Mouse (Mus musculus) B cell, adult 67 days (primary cell): Measurements from ENCODE around the gene Zfp14. TPM values are rescaled to one million over a fixed set of nuclear protein-coding genes. Genes with fewer than 3 reads are reported as not detected.

Experiments used
- total RNA-seq, 2 experiments: library from RNA; stranded (reverse); gene quantifications; 4 replicates each; pipeline ENCODE4 v1.2.4; 2023

Zfp14 gene
- total RNA-seq, result 1 to 10 TPM; 4.7 to 5.9 TPM

DNA sequence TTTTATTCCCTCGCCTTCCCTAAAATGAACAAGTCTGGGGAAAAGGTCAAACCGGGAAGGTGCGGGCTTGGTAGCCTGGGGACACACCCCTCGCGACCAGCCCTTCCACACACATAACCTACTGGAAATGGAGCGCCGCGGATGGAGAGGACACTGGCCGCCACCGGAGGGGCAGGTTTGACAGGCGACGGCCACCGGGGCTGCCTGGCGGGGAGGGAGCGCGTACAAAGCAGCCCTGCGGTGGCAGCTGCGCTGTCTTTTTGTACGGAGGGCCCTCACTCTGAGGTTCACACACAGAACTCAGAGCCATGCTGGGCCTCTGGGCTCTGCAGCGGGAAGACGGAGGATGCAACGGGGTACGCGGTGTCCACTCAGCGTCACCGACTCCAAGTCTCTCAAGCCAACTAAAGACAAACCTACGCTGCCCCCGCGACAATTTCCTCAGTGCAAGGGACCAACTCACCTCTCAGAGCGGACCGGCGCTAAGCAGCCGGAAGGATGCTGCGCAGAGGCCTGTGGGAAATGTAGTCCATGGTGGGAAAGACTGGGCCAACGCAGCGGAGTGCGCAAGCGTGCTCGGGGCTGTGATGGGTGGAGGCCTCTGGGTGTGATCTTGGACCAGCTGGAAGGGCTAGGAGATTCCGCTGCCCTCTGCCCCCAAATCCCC lies at the start of gene Zfp14:
Zfp14 (minus strand) TSS at position 499 of the 667 bp plus-strand sequence.

DNA sequence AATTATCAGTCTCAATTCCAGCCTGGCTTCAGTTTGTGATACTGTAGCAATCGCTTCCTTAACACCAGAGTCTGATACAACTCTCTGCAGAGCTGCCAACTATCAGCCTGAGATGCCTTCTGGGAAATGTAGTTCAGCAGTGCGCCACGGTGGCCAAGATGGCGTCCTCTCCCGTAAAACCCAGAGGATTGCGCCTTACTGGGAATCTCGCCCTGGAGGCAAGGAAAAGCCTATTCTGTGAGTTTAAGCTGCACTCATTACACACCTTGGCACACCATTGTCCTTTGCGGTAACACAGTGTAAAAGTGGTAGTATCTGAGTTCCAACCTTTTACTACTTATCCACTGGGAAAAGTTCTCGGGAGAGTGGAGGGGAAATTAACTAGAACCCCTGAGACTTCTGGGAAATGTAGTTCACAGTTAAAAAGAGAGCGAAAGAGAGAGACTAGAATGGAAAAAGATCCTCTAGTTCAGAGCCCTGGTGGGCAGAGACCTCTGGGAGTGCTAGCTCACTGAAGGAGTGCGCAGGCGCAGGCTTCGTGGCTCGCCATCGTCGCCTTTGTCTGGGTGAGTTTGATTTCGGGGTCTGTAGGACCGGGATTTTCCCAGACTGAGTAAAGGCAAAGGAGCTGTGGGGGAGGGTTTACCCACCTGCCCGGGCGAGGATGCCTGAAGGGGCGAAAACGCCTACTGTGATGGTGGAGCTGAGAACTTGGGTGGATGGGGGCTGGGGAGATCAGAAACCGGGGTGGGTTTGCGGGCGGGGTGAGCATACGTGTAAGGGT lies 43.7 kb upstream of the Zfp14 start, which contains the start of gene Zfp260:
Zfp260 (plus strand) TSS at position 132 of the 784 bp plus-strand sequence.

DNA sequence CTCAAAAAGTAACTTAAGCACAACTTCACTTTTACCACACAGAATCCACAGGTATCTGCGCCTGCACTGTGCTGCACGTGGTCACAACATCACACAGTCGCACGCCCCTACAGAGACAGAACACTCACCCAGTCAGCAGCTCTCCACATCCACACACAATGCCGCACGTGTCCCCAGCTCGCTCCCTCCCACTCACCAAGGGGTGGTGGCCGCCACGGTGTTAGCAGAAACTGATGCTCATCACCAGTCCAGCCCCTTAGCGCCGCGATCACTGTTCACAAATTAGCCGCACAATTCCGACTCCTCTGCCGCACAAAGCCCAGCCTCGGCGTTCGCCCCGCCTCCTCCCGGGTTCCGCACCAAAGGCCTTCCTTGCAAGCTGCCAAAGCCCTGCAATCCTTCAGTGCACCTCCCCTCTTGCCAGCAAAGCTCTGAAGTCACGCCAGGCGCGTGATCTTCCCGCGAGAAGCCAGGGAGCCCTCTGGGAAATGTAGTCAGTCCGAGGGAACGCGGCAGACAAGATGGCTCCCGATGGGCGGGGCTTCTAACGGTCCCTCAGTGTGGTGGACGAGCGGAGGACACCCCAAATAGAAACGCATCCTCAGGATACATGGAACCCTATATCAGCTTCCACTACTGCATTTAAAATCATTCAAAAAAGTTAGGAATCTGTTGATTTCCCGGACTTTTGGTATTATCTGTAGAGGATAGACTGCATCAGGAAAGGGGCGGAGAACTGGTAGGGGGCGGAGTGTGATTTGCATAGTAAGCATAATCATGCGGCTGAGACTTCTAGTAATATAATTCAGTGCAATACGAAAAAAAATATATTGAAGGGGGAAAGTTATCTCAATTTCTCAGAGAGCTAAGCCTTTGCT lies 39.2 kb upstream of the Zfp14 start, which contains the start of the genes Gm26920 and Zfp566:
Gm26920 (minus strand) TSS at position 319 of the 878 bp plus-strand sequence.
Zfp566 (minus strand) TSS at position 436 of the 878 bp plus-strand sequence.

DNA sequence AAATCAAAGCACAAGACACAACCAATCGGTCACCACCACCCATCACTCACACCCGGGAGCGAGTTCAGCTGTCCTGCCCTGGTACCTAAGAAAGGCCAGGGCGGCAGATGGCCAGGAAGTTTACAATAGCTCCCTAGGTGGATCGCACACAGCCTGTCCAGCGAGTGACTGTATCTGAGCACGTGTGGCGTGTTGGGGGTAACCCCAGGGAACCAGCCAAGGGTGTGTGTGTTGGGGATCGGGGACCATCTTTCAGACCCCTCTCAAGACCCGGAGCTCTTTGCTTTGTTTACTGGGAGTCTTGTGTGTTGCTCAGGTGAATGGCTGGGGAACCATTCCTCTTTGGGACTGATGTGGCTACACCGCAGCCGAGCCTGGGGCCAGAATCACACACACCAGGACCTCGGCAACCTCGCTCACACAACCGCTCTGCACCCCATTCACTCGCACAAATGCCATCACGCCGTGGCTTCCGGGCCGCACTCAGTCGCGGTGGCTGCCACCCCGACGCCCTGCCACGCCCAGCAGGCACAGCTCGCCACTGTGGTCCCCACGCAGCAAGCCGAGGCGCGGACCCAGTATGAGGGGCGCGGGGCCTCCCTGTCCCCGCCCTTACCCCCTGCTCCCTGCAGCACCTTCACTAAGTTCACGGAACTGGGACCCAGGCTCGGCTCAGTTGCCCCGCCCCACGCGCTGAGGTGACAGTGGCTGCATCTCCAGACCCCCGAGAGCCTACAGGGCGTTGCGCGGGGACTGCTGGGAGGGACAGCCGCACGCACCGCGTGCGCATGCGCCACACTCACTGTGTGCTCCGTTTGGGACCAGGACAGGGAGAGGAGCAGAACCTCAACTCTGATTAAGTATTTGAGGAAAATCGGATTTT lies 21.2 kb upstream of the Zfp14 start, which contains the start of gene Zfp82:
Zfp82 (minus strand) TSS at position 755 of the 883 bp plus-strand sequence.

Other genes with a start within 250 kb of the Zfp14 start
- gene Zfp790, start 235.3 kb downstream of the Zfp14 start, total RNA-seq, result 10 to 100 TPM; 12.4 to 19.6 TPM
- 1 to 10 TPM; 3.9 to 5.1 TPM for gene Zfp940, start 197.7 kb downstream of the Zfp14 start, total RNA-seq
- gene Zfp420, start 191.4 kb downstream of the Zfp14 start, total RNA-seq, result 10 to 100 TPM; 14.2 to 17.1 TPM
- 10 to 100 TPM in 1 of 2 experiments, 1 to 10 TPM in 1; 9.9 to 14.7 TPM for gene Zfp27, start 144.8 kb downstream of the Zfp14 start, total RNA-seq
- 1 to 10 TPM; 6.1 to 6.6 TPM for gene Zfp383, start 143.2 kb downstream of the Zfp14 start, total RNA-seq
- gene Zfp74, start 97.3 kb downstream of the Zfp14 start, total RNA-seq, result 10 to 100 TPM; 10.6 to 12.3 TPM
- 10 to 100 TPM; 17.1 to 24.5 TPM for gene Zfp568, start 67.4 kb downstream of the Zfp14 start, total RNA-seq
- gene Zfp82, start 21.5 kb upstream of the Zfp14 start, total RNA-seq, result 1 to 10 TPM; 5.9 to 7.3 TPM
- not detected for gene Gm26920, start 39.0 kb upstream of the Zfp14 start, total RNA-seq
- gene Zfp566, start 39.1 kb upstream of the Zfp14 start, total RNA-seq, result 10 to 100 TPM in 1 of 2 experiments, 1 to 10 TPM in 1; 7.1 to 12.0 TPM
- 10 to 100 TPM; 33.0 to 37.9 TPM for gene Zfp260, start 43.4 kb upstream of the Zfp14 start, total RNA-seq
- 10 to 100 TPM; 14.4 to 18.9 TPM for gene Zfp382, start 70.6 kb upstream of the Zfp14 start, total RNA-seq
- 10 to 100 TPM; 50.1 to 55.0 TPM for gene Zfp146, start 118.4 kb upstream of the Zfp14 start, total RNA-seq
- not detected for gene Cox7a1, start 132.8 kb upstream of the Zfp14 start, total RNA-seq
- gene Capns1, start 147.4 kb upstream of the Zfp14 start, total RNA-seq, result 100 to 1,000 TPM; 183 to 185 TPM
- 10 to 100 TPM; 46.5 to 48.1 TPM for gene Polr2i, start 180.6 kb upstream of the Zfp14 start, total RNA-seq
- gene Tbcb, start 180.9 kb upstream of the Zfp14 start, total RNA-seq, result 10 to 100 TPM; 35.6 to 44.1 TPM
- gene Ovol3, start 184.3 kb upstream of the Zfp14 start, total RNA-seq, result not detected
- 1 to 10 TPM; 2.1 to 2.4 TPM for gene Thap8, start 228.7 kb upstream of the Zfp14 start, total RNA-seq
- gene Wdr62, start 229.0 kb upstream of the Zfp14 start, total RNA-seq, result 1 to 10 TPM; 4.6 to 9.2 TPM
- not detected for gene Clip3, start 240.3 kb upstream of the Zfp14 start, total RNA-seq